ENCODE assay signal across 13 mouse cellular contexts in genomic region chr5:134341721-134342120, GRCm38 (mm10). TPM values are rescaled to one million over a fixed set of nuclear protein-coding genes. Genes with fewer than 3 reads are reported as not detected.
DNase-seq lines count a peak whose midpoint lies in the region; TF ChIP-seq lines count a peak whose summit lies in the region.
"Had no signal": no experiment of that assay in that cellular context is flagged by ENCODE, and none has a peak within 500 bp of the region (broad histone marks: within the 10 kb centered on the region; RNA-seq: fewer than 3 reads in every experiment).

No protein-coding gene starts in this region.

- H3K4me1 ChIP-seq in ES-E14 (ENCODE audit: control insufficient read depth in 2 of 2, insufficient read depth in 2 of 2, low read length in 2 of 2, poor library complexity in 1 of 2) = peaks cover 12 to 13% of the 10 kb centered on the region in 2 experiments
- peaks cover 6% of the 10 kb centered on the region for H3K4me1 ChIP-seq in bone marrow macrophage, adult 2 months (ENCODE audit: control insufficient read depth, insufficient read depth, low read length)
- H3K4me1 ChIP-seq: hindbrain, embryonic 13.5 days; intestine, embryonic 15.5 days had no signal

- peak; percentile 37 for DNase-seq in thymus, postnatal 4 days
- DNase-seq in thymus, postnatal 0 days (ENCODE audit: low spot score) = no peak
- DNase-seq in ES-E14 (ENCODE audit: low read depth, low spot score) = no peak
- no peak for DNase-seq in left cerebral cortex, postnatal 10 days (ENCODE audit: extremely low spot score in 1 of 2, low spot score in 2 of 2)
- no peak for DNase-seq in spleen, adult 18-20 months
- DNase-seq: cerebellum, adult 2 months; gastrocnemius, postnatal 36 days; heart, adult 11 months had no signal

- intact Hi-C loops in left cerebral cortex, postnatal 10 days (cut with DNase I) = loop anchor here (2.0 to 10.0 kb wide), 2 partner anchors 67 to 161 kb away; no protein-coding TSS in a partner anchor

- in situ Hi-C loops in ES-E14 (cut with MboI; ENCODE audit: low sequenced_read_pairs in 2 of 2, unreplicated experiment in 2 of 2) = loop anchor here in 1 of 2 experiments (10.0 kb wide), 1 partner anchor 157 kb away; the partner anchor contains the start of gene Gtf2ird2

- H3K36me3 ChIP-seq in ES-E14 (ENCODE audit: control insufficient read depth, insufficient read depth, low read length, poor library complexity, severe bottlenecking) = no peaks in the 10 kb centered on the region
- H3K36me3 ChIP-seq: embryonic facial prominence, embryonic 10.5 days; heart, embryonic 13.5 days; hindbrain, embryonic 13.5 days; intestine, embryonic 15.5 days had no signal

- peak overlapping the region; percentile 88 for H3K27ac ChIP-seq in ES-E14 (ENCODE audit: insufficient read depth, low read depth, low read length, poor library complexity, severe bottlenecking)
- peak overlapping the region; percentile 83 for H3K27ac ChIP-seq in bone marrow macrophage, adult 2 months (ENCODE audit: insufficient read depth, low read depth, low read length)
- H3K27ac ChIP-seq: embryonic facial prominence, embryonic 10.5 days; hindbrain, embryonic 13.5 days; intestine, embryonic 15.5 days had no signal

- H3K9ac ChIP-seq in ES-E14 (ENCODE audit: insufficient read depth, low read depth, low read length, poor library complexity, severe bottlenecking) = peak overlapping the region; percentile 21; the same call in 1 of the 2 replicates
- H3K9ac ChIP-seq: heart, embryonic 13.5 days; hindbrain, embryonic 13.5 days; intestine, embryonic 15.5 days had no signal

- TF ChIP-seq CTCF in bone marrow macrophage, adult 2 months (IDR thresholded peaks at IDR 0.05; ENCODE audit: low read depth, low read length) = no peak

- TF ChIP-seq POLR2A in bone marrow macrophage, adult 2 months (IDR thresholded peaks at IDR 0.05; ENCODE audit: borderline replicate concordance, low read depth, low read length) = no peak

- H3K4me3 ChIP-seq in ES-E14 (ENCODE audit: insufficient read depth in 1 of 2, low read depth in 1 of 2, low read length in 2 of 2, poor library complexity in 1 of 2, severe bottlenecking in 1 of 2) = peak overlapping the region in 1 of 2 experiments; percentile 59; a peak in 2 of 4 replicates
- peak overlapping the region; percentile 74 for H3K4me3 ChIP-seq in bone marrow macrophage, adult 2 months (ENCODE audit: insufficient read depth, low read length)
- H3K4me3 ChIP-seq: embryonic facial prominence, embryonic 10.5 days; heart, embryonic 13.5 days; hindbrain, embryonic 13.5 days; intestine, embryonic 15.5 days had no signal

- H3K9me3 ChIP-seq in ES-E14 (ENCODE audit: control insufficient read depth, insufficient read depth, low read depth, low read length) = no peaks in the 10 kb centered on the region
- H3K9me3 ChIP-seq: embryonic facial prominence, embryonic 10.5 days; heart, embryonic 13.5 days; hindbrain, embryonic 13.5 days; intestine, embryonic 15.5 days had no signal

TF ChIP-seq in ES-E14, 5 proteins besides CTCF, POLR2A, EP300 and RAD21:
- TF ChIP-seq ZC3H11A (IDR thresholded peaks at IDR 0.05; ENCODE audit: borderline replicate concordance, low read depth, low read length) = no peak
- no peak for TF ChIP-seq CHD2 (IDR thresholded peaks at IDR 0.05; ENCODE audit: low read depth, low read length)
- TF ChIP-seq HCFC1 (IDR thresholded peaks at IDR 0.05; ENCODE audit: borderline replicate concordance, insufficient read depth, low read length) = no peak
- no peak for TF ChIP-seq MAFK (IDR thresholded peaks at IDR 0.05; ENCODE audit: insufficient read depth, low read depth, low read length)
- TF ChIP-seq ZNF384 (IDR thresholded peaks at IDR 0.05; ENCODE audit: low read depth, low read length) = no peak
TF ChIP-seq in ES-E14: peak in this region for 0.

RNA-seq across cellular contexts. Expression of gene Gtf2i, which starts 27.2 kb away (rescaled TPM):
- 124 and 130 TPM in 2 replicates for polyA plus RNA-seq in thymus, postnatal 0 days (2015; fragmentation: Nextera tagmentation; extraction: Ambion mirVana)
- 64.3 and 81.0 TPM in 2 replicates for total RNA-seq in ES-E14 (2012; rRNA removed)
- 64.3 and 67.3 TPM in 2 replicates for polyA plus RNA-seq in bone marrow macrophage, adult 2 months (2012; ENCODE audit: insufficient read depth, insufficient read length, missing spikeins)
- 100 to 1,000 TPM; 186 to 207 TPM for total RNA-seq in left cerebral cortex, postnatal 10 days (2021)
